Mouse (Mus musculus): ENCODE data around the gene Sesn1. TPM values are rescaled to one million over a fixed set of nuclear protein-coding genes. Genes with fewer than 3 reads are reported as not detected.
A peak's percentile ranks its signal among the peaks of the same experiment; 100 is the strongest.

Gene Sesn1
- polyA plus RNA-seq, 1 experiment from 2014 or later, result 16.4 TPM

DNA sequence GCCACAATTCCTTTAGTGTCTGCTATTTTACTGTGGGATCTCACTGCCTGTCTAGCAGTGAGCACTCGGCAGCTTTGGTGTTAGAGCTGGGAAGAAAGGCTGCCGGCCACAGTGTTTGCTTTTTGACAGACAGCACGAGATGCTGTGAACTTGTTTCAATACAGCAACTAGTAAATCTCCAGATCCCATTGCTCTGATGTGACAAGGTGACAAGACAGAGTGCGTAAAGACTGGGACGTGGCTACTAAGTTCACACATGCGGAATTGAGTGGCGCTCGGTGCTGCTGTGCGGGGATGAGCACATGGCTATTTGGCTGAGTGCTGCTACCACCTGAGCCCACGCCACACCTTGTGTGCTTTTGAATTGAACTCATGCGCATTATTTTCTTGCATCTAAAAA lies 97.7 kb downstream of the Sesn1 start:
- H3K4me1 ChIP-seq (ENCODE audit: insufficient read depth), result peaks cover 5% of the 10 kb centered on the region; the same call in 1 of the 2 replicates
- whole genome bisulfite sequencing (ENCODE audit: insufficient replicate concordance), result 92% methylated on average over 11 of the region's 11 CpGs
- H3K36me3 ChIP-seq (replicated peaks; ENCODE audit: insufficient read depth, low read length), result peaks cover 51% of the 10 kb centered on the region
- no peaks in the 10 kb centered on the region for H3K27me3 ChIP-seq (ENCODE audit: insufficient read depth, low read length)
- H3K27ac ChIP-seq (ENCODE audit: low read depth), result no peak overlapping the region
- no peak overlapping the region for H3K4me2 ChIP-seq (ENCODE audit: low read depth, low read length)
- DNase-seq (no peak), ATAC-seq (no peak)
- no peak overlapping the region for H3K9ac ChIP-seq (replicated peaks)
- no peaks in the 10 kb centered on the region for H3K9me3 ChIP-seq (ENCODE audit: low read length)
- no peak overlapping the region for H3K4me3 ChIP-seq (ENCODE audit: low read depth, low read length)
- no peak for TF ChIP-seq CTCF (IDR thresholded peaks at IDR 0.05; ENCODE audit: low read depth)
- TF ChIP-seq EP300 (IDR thresholded peaks at IDR 0.05; ENCODE audit: low read depth), result no peak

- peaks cover 9% of the 10 kb centered on the region for H3K4me1 ChIP-seq (ENCODE audit: insufficient read depth)
- H3K9ac ChIP-seq (replicated peaks), result no peak overlapping the region
- no peaks in the 10 kb centered on the region for H3K27me3 ChIP-seq (ENCODE audit: insufficient read depth, low read length)
- ATAC-seq, result no peak
- H3K4me2 ChIP-seq (ENCODE audit: low read depth, low read length), result no peak overlapping the region
- H3K9me3 ChIP-seq (ENCODE audit: low read length), result no peaks in the 10 kb centered on the region
- no peak overlapping the region for H3K27ac ChIP-seq (ENCODE audit: low read depth)
- no peak for DNase-seq
- no peak overlapping the region for H3K4me3 ChIP-seq (ENCODE audit: low read depth, low read length)
- TF ChIP-seq EP300 (IDR thresholded peaks at IDR 0.05; ENCODE audit: low read depth) (no peak), CTCF (IDR thresholded peaks at IDR 0.05; ENCODE audit: low read depth) (no peak)
- H3K36me3 ChIP-seq (replicated peaks; ENCODE audit: insufficient read depth, low read length), result peaks cover 47% of the 10 kb centered on the region
- 86% methylated on average over 4 of the region's 4 CpGs for WGBS (ENCODE audit: insufficient replicate concordance)
Measured at GRCm38 (mm10) chr10:41907950-41908349, 98.2 kb downstream of the Sesn1 start.

GRCm38 (mm10) chr10:41908899-41909298 lies 99.2 kb downstream of the Sesn1 start:
- ATAC-seq (no peak), DNase-seq (no peak)
- 86% methylated on average over 6 of the region's 6 CpGs for WGBS (ENCODE audit: insufficient replicate concordance)
- Histone ChIP-seq H3K27ac (ENCODE audit: low read depth) (no peak overlapping the region), H3K4me3 (ENCODE audit: low read depth, low read length) (no peak overlapping the region), H3K27me3 (ENCODE audit: insufficient read depth, low read length) (no peaks in the 10 kb centered on the region), H3K4me2 (ENCODE audit: low read depth, low read length) (no peak overlapping the region), H3K9ac (replicated peaks) (no peak overlapping the region), H3K36me3 (replicated peaks; ENCODE audit: insufficient read depth, low read length) (peaks cover 40% of the 10 kb centered on the region), H3K9me3 (ENCODE audit: low read length) (no peaks in the 10 kb centered on the region), H3K4me1 (ENCODE audit: insufficient read depth) (peaks cover 15% of the 10 kb centered on the region)
- no peak for TF ChIP-seq EP300 (IDR thresholded peaks at IDR 0.05; ENCODE audit: low read depth)
- no peak for TF ChIP-seq CTCF (IDR thresholded peaks at IDR 0.05; ENCODE audit: low read depth)

DNA sequence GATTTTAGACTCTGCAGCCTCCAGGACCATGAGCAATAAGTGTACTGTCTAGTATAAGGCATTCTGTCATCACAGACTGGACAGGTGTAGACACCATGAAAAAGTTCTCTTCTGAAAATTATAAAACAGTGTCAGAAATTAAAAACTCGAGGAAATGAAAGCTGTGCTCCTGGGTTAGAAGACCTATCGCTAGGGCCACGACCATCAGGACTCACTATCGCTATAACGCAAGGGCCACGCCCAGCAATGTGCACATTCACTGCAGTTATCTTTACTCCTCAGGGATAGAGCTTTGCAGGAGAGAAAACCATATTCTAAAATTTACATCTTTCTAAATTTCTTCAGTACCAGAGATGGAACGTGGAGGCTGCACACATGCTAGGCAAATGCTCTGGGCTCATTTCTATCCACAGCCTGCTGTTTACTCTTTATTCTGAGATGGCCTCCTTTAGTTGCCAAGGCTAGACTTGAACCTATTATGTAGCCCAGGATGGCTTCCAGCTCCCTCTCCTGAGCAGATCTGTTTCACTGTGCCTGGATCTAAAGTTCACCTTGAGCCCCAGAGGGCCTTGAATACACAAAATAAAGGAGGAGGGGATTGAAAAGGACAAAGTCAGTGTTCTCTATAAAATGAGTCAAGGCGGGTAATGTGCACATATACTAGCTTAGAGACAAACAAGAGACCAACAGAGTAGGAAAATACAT lies 102.7 kb downstream of the Sesn1 start:
- TF ChIP-seq EP300 (IDR thresholded peaks at IDR 0.05; ENCODE audit: low read depth), result peak; percentile 99
- TF ChIP-seq CTCF (IDR thresholded peaks at IDR 0.05; ENCODE audit: low read depth), result no peak
- Histone ChIP-seq H3K27me3 (ENCODE audit: insufficient read depth, low read length) (no peaks in the 10 kb centered on the region), H3K4me3 (ENCODE audit: low read depth, low read length) (no peak overlapping the region), H3K4me1 (ENCODE audit: insufficient read depth) (peaks cover 15% of the 10 kb centered on the region), H3K9me3 (ENCODE audit: low read length) (no peaks in the 10 kb centered on the region), H3K36me3 (replicated peaks; ENCODE audit: insufficient read depth, low read length) (peaks cover 10% of the 10 kb centered on the region), H3K9ac (replicated peaks) (no peak overlapping the region), H3K27ac (ENCODE audit: low read depth) (peak overlapping the region; percentile 77), H3K4me2 (ENCODE audit: low read depth, low read length) (peak overlapping the region; percentile 50)
- peak; percentile 76 for DNase-seq
- 55% methylated on average over 8 of the region's 8 CpGs for WGBS (ENCODE audit: insufficient replicate concordance)
- ATAC-seq, result peak; percentile 95

GRCm38 (mm10) chr10:41926726-41927125 lies 117.0 kb downstream of the Sesn1 start:
- no peaks in the 10 kb centered on the region for H3K27me3 ChIP-seq (ENCODE audit: insufficient read depth, low read length)
- H3K9ac ChIP-seq (replicated peaks), result no peak overlapping the region
- H3K4me2 ChIP-seq (ENCODE audit: low read depth, low read length), result no peak overlapping the region
- ATAC-seq (no peak), DNase-seq (no peak)
- 82% methylated on average over 14 of the region's 14 CpGs for WGBS (ENCODE audit: insufficient replicate concordance)
- TF ChIP-seq CTCF (IDR thresholded peaks at IDR 0.05; ENCODE audit: low read depth) (no peak), EP300 (IDR thresholded peaks at IDR 0.05; ENCODE audit: low read depth) (no peak)
- H3K9me3 ChIP-seq (ENCODE audit: low read length), result no peaks in the 10 kb centered on the region
- no peaks in the 10 kb centered on the region for H3K4me1 ChIP-seq (ENCODE audit: insufficient read depth)
- no peak overlapping the region for H3K4me3 ChIP-seq (ENCODE audit: low read depth, low read length)
- no peak overlapping the region for H3K27ac ChIP-seq (ENCODE audit: low read depth)
- no peaks in the 10 kb centered on the region for H3K36me3 ChIP-seq (replicated peaks; ENCODE audit: insufficient read depth, low read length)

- H3K4me2 ChIP-seq (ENCODE audit: low read depth, low read length), result no peak overlapping the region
- DNase-seq (no peak), ATAC-seq (no peak)
- H3K36me3 ChIP-seq (replicated peaks; ENCODE audit: insufficient read depth, low read length), result no peaks in the 10 kb centered on the region
- no peak overlapping the region for H3K27ac ChIP-seq (ENCODE audit: low read depth)
- H3K9ac ChIP-seq (replicated peaks), result no peak overlapping the region
- no peaks in the 10 kb centered on the region for H3K9me3 ChIP-seq (ENCODE audit: low read length)
- TF ChIP-seq CTCF (IDR thresholded peaks at IDR 0.05; ENCODE audit: low read depth), result no peak
- TF ChIP-seq EP300 (IDR thresholded peaks at IDR 0.05; ENCODE audit: low read depth), result no peak
- 58% methylated on average over 4 of the region's 4 CpGs for WGBS (ENCODE audit: insufficient replicate concordance)
- H3K4me1 ChIP-seq (ENCODE audit: insufficient read depth), result peaks cover 8% of the 10 kb centered on the region
- H3K4me3 ChIP-seq (ENCODE audit: low read depth, low read length), result no peak overlapping the region
- H3K27me3 ChIP-seq (ENCODE audit: insufficient read depth, low read length), result no peaks in the 10 kb centered on the region
Measured at GRCm38 (mm10) chr10:41930966-41931365, 121.2 kb downstream of the Sesn1 start.

Data from liver, postnatal 0 days (tissue).